23 mouse cellular contexts compared by ENCODE assay signal in genomic region chr5:23464247-23464646, GRCm38 (mm10). TPM values are rescaled to one million over a fixed set of nuclear protein-coding genes. Genes with fewer than 3 reads are reported as not detected.
DNase-seq lines count a peak whose midpoint lies in the region; ATAC-seq and TF ChIP-seq lines count a peak whose summit lies in the region.
"Had no signal": no experiment of that assay in that cellular context is flagged by ENCODE, and none has a peak within 500 bp of the region (broad histone marks: within the 10 kb centered on the region; RNA-seq: fewer than 3 reads in every experiment).

No protein-coding gene starts in this region.

- ATAC-seq in inflammation-experienced regulatory T-cells, adult 6 months, result peak; percentile 35
- ATAC-seq: forebrain, embryonic 14.5 days; forebrain, embryonic 16.5 days had no signal

- no peak for TF ChIP-seq POLR2A in kidney, adult 2 months (IDR thresholded peaks at IDR 0.05; ENCODE audit: low read depth, low read length)
- no peak for TF ChIP-seq POLR2A in CH12.LX (IDR thresholded peaks at IDR 0.05; ENCODE audit: low read depth, low read length)

- peak overlapping the region; percentile 50; the same call in 1 of the 2 replicates for H3K27ac ChIP-seq in kidney, adult 2 months (ENCODE audit: insufficient read depth, low read depth, low read length)
- H3K27ac ChIP-seq in CH12.LX (ENCODE audit: insufficient read depth, low read depth), result no peak overlapping the region
- H3K27ac ChIP-seq: embryonic facial prominence, embryonic 13.5 days; embryonic facial prominence, embryonic 15.5 days; forebrain, embryonic 10.5 days; forebrain, embryonic 12.5 days had no signal

- 55% methylated on average over 3 of the region's 3 CpGs for WGBS in kidney, adult 2 months

- in situ Hi-C loops in CH12.LX (cut with MboI; ENCODE audit: low pct_ligation_motif_present, low pct_unique_long_range_greater_than_20kb, low sequenced_read_pairs), result no loop called here

- no peak for DNase-seq in kidney, adult 2 months
- DNase-seq in kidney, adult 11 months, result no peak
- DNase-seq in CH12.LX (ENCODE audit: extremely low read depth), result peak; percentile 20
- no peak for DNase-seq in adrenal gland, postnatal 4 days (ENCODE audit: low spot score in 2 of 2)
- no peak for DNase-seq in left cerebral cortex, postnatal 25 days (ENCODE audit: low spot score in 2 of 2)
- DNase-seq: adrenal gland, adult 8-10 months; adrenal gland, postnatal 14 days; adrenal gland, postnatal 36 days; cerebellum, adult 11 months; cerebellum, adult 18-20 months; cerebellum, adult 8-10 months; cerebellum, adult 9-11 months; cerebellum, postnatal 14 days; cerebellum, postnatal 36 days; embryo, embryonic 11 days had no signal

- H3K36me3 ChIP-seq in kidney, adult 2 months (ENCODE audit: control insufficient read depth, insufficient read depth, low read length), result peaks cover 21% of the 10 kb centered on the region
- peaks cover 25 to 65% of the 10 kb centered on the region in 2 experiments for H3K36me3 ChIP-seq in CH12.LX (replicated peaks in 1 of 2; ENCODE audit: control insufficient read depth in 1 of 2, insufficient read depth in 1 of 2, low read length in 1 of 2)

- no peak overlapping the region for H3K4me3 ChIP-seq in kidney, adult 2 months (ENCODE audit: insufficient read depth, low read depth, low read length)
- H3K4me3 ChIP-seq in CH12.LX (replicated peaks in 1 of 3; ENCODE audit: low read depth in 2 of 3, low read length in 2 of 3, poor library complexity in 1 of 3), result no peak overlapping the region
- H3K4me3 ChIP-seq: embryonic facial prominence, embryonic 13.5 days; embryonic facial prominence, embryonic 15.5 days; erythroblast, embryonic 14.5 days; forebrain, embryonic 10.5 days; forebrain, embryonic 12.5 days had no signal

- no peak for TF ChIP-seq CTCF in kidney, adult 2 months (conservative IDR thresholded peaks at IDR 0.05; ENCODE audit: insufficient read depth, insufficient read length, low read depth, low read length)
- TF ChIP-seq CTCF in CH12.LX (conservative IDR thresholded peaks at IDR 0.05 in 1 of 2, IDR thresholded peaks at IDR 0.05 in 1 of 2; ENCODE audit: low read depth in 2 of 2, low read length in 2 of 2), result no peak

- H3K9me3 ChIP-seq in CH12.LX (replicated peaks; ENCODE audit: low read length), result no peaks in the 10 kb centered on the region
- H3K9me3 ChIP-seq: embryonic facial prominence, embryonic 13.5 days; embryonic facial prominence, embryonic 15.5 days; forebrain, embryonic 10.5 days; forebrain, embryonic 12.5 days had no signal

- dilution Hi-C loops in CH12.LX (cut with MboI; ENCODE audit: extremely low pct_ligation_motif_present, extremely low pct_unique_long_range_greater_than_20kb, low sequenced_read_pairs), result no loop called here

- no peak overlapping the region for H3K9ac ChIP-seq in CH12.LX (ENCODE audit: insufficient read depth, low read depth)
- H3K9ac ChIP-seq: embryonic facial prominence, embryonic 13.5 days; embryonic facial prominence, embryonic 15.5 days; forebrain, embryonic 12.5 days had no signal

- no peaks in the 10 kb centered on the region for H3K27me3 ChIP-seq in kidney, adult 2 months (replicated peaks; ENCODE audit: control insufficient read depth, insufficient read depth, low read length)
- no peaks in the 10 kb centered on the region for H3K27me3 ChIP-seq in CH12.LX (replicated peaks)
- H3K27me3 ChIP-seq: embryonic facial prominence, embryonic 13.5 days; embryonic facial prominence, embryonic 15.5 days; forebrain, embryonic 12.5 days had no signal

- H3K4me2 ChIP-seq in CH12.LX (ENCODE audit: insufficient read depth, low read depth, poor library complexity, severe bottlenecking), result no peak overlapping the region
- H3K4me2 ChIP-seq: embryonic facial prominence, embryonic 13.5 days; embryonic facial prominence, embryonic 15.5 days; forebrain, embryonic 12.5 days had no signal

- TF ChIP-seq RAD21 in CH12.LX (IDR thresholded peaks at IDR 0.05; ENCODE audit: low read depth, low read length), result no peak

- TF ChIP-seq EP300 in CH12.LX (IDR thresholded peaks at IDR 0.05; ENCODE audit: low read length), result peak; percentile 39; the same call in 1 of the 2 replicates

- peaks cover 36% of the 10 kb centered on the region for H3K79me2 ChIP-seq in CH12.LX (replicated peaks; ENCODE audit: control insufficient read depth, extremely low read depth, insufficient read depth, poor library complexity, severe bottlenecking)

- intact Hi-C loops in left cerebral cortex, postnatal 25 days (cut with DNase I), result no loop called here

- H3K4me1 ChIP-seq in kidney, adult 2 months (ENCODE audit: control insufficient read depth, insufficient read depth, low read length), result peaks cover 6% of the 10 kb centered on the region; the same call in 1 of the 2 replicates
- peaks cover 3 to 35% of the 10 kb centered on the region in 2 experiments; a peak in 3 of 4 replicates for H3K4me1 ChIP-seq in CH12.LX (ENCODE audit: control insufficient read depth in 1 of 2, insufficient read depth in 2 of 2)
- H3K4me1 ChIP-seq: embryonic facial prominence, embryonic 13.5 days; embryonic facial prominence, embryonic 15.5 days; forebrain, embryonic 10.5 days; forebrain, embryonic 12.5 days had no signal

TF ChIP-seq in CH12.LX, 34 proteins besides CTCF, POLR2A, EP300 and RAD21:
- no peak for TF ChIP-seq MAX (IDR thresholded peaks at IDR 0.05; ENCODE audit: low read length)
- no peak for TF ChIP-seq ZKSCAN1 (IDR thresholded peaks at IDR 0.05; ENCODE audit: borderline replicate concordance, low read depth, low read length)
- TF ChIP-seq KAT2A (IDR thresholded peaks at IDR 0.05; ENCODE audit: insufficient replicate concordance, low read length), result no peak
- TF ChIP-seq POLR2AphosphoS2 (IDR thresholded peaks at IDR 0.05; ENCODE audit: low read depth, low read length), result no peak
- 0 out of 2 replicates have a peak, but pooled peaks have one; percentile 36 for TF ChIP-seq ETS1 (conservative IDR thresholded peaks at IDR 0.05; ENCODE audit: low read depth, low read length)
- no peak for TF ChIP-seq JUN (IDR thresholded peaks at IDR 0.05; ENCODE audit: insufficient read depth, low read depth, low read length)
- TF ChIP-seq BHLHE40 (IDR thresholded peaks at IDR 0.05; ENCODE audit: low read depth, low read length), result peak; percentile 85
- TF ChIP-seq MAFK (IDR thresholded peaks at IDR 0.05; ENCODE audit: insufficient replicate concordance, low read length), result no peak
- TF ChIP-seq ZNF384 (IDR thresholded peaks at IDR 0.05; ENCODE audit: low read depth, low read length), result peak; percentile 67
- TF ChIP-seq ZMIZ1 (IDR thresholded peaks at IDR 0.05; ENCODE audit: low read depth, low read length), result no peak
- TF ChIP-seq IRF4 (IDR thresholded peaks at IDR 0.05; ENCODE audit: low read depth, low read length), result peak; percentile 67; the same call in 1 of the 2 replicates
- no peak for TF ChIP-seq PAX5 (IDR thresholded peaks at IDR 0.05; ENCODE audit: low read length)
- no peak for TF ChIP-seq NRF1 (IDR thresholded peaks at IDR 0.05; ENCODE audit: low read depth, low read length)
- peak; percentile 56; the same call in 1 of the 2 replicates for TF ChIP-seq USF1 (IDR thresholded peaks at IDR 0.05; ENCODE audit: low read depth, low read length)

RNA-seq across cellular contexts. Expression of gene Kmt2e, which starts 30.0 kb away (rescaled TPM):
- polyA plus RNA-seq in kidney, adult 2 months (2012; rRNA removed), result 18.8 and 19.8 TPM in 2 replicates
- total RNA-seq in CH12.LX (2012; rRNA removed) (21.2 and 21.3 TPM in 2 replicates), CH12.LX (2014; rRNA removed) (7.2 and 10.2 TPM in 2 replicates)
- 24.6 and 29.7 TPM in 2 replicates for polyA plus RNA-seq in CH12.LX (2012; ENCODE audit: insufficient read length, low read depth)
- 100 to 1,000 TPM; 200 to 243 (median 210) TPM for polyA plus RNA-seq in inflammation-experienced regulatory T-cells, adult 6 months (2017; shearing (Covaris generic))
- total RNA-seq in adrenal gland, postnatal 4 days (2021), result 10 to 100 TPM; 90.0 to 93.1 TPM
- total RNA-seq in left cerebral cortex, postnatal 25 days (2021), result 10 to 100 TPM; 87.4 to 98.5 TPM
